Mouse (Mus musculus) C2C12 (cell line): ENCODE results near the gene Chd3. TPM values are rescaled to one million over a fixed set of nuclear protein-coding genes. Genes with fewer than 3 reads are reported as not detected.

Source experiments
- H3K27me3 ChIP-seq: one replicate; pipeline ENCODE4 v1.6.1; 2011; ENCODE audit not compliant: control insufficient read depth, insufficient read depth, insufficient read length
- H3K36me3 ChIP-seq: one replicate; pipeline ENCODE4 v1.6.1; 2011; ENCODE audit not compliant: control insufficient read depth, insufficient read depth
- H3K4me3 ChIP-seq: one replicate; pipeline ENCODE4 v1.5.1; 2011; ENCODE audit warnings: mild to moderate bottlenecking, control low read depth; ENCODE audit not compliant: poor library complexity, insufficient read depth, severe bottlenecking
- H3K79me2 ChIP-seq: one replicate; pipeline ENCODE4 v1.6.1; 2011; ENCODE audit not compliant: control insufficient read depth, insufficient read depth
- H3K79me3 ChIP-seq: one replicate; pipeline ENCODE4 v1.6.1; 2011; ENCODE audit warnings: low read depth, control low read depth
- H3ac ChIP-seq: one replicate; pipeline ENCODE3; 2011; ENCODE audit warnings: low read depth; ENCODE audit not compliant: control insufficient read depth, insufficient read length
- CEBPB ChIP-seq: IDR thresholded peaks from one replicate; pipeline ENCODE4 v1.6.1; 2011; ENCODE audit warnings: low read depth, mild to moderate bottlenecking, control low read depth, moderate library complexity
- CTCF ChIP-seq: IDR thresholded peaks from one replicate; pipeline ENCODE4 v1.5.1; 2011; ENCODE audit not compliant: control insufficient read depth, insufficient read depth, insufficient read length
- FOSL1 ChIP-seq: IDR thresholded peaks from one replicate; pipeline ENCODE4 v1.8.0; 2011; ENCODE audit warnings: mild to moderate bottlenecking, low read length; ENCODE audit not compliant: poor library complexity, insufficient read depth, severe bottlenecking
- MAX ChIP-seq: IDR thresholded peaks from one replicate; pipeline ENCODE4 v1.6.1; 2011; ENCODE audit warnings: mild to moderate bottlenecking, control low read depth
- MYOD1 ChIP-seq: IDR thresholded peaks from one replicate; pipeline ENCODE4 v1.6.1; 2011; ENCODE audit warnings: low read depth; ENCODE audit not compliant: control insufficient read depth, insufficient read length
- MYOG ChIP-seq: IDR thresholded peaks from one replicate; pipeline ENCODE4 v1.6.1; 2011; ENCODE audit not compliant: control insufficient read depth, insufficient read length; ENCODE audit errors: extremely low read depth
- USF1 ChIP-seq: IDR thresholded peaks from one replicate; pipeline ENCODE4 v1.6.1; 2011; ENCODE audit warnings: low read depth, mild to moderate bottlenecking, control low read depth, moderate library complexity
- polyA plus RNA-seq: library from polyadenylated mRNA; unstranded; fragments of >200 nt; fragmentation: generic; extraction: Trizol; gene quantifications from one replicate; pipeline ENCODE4 v1.2.1, GENCODE M21; 2012; ENCODE audit warnings: missing spikeins

Gene Chd3
- polyA plus RNA-seq, 1 experiment, result 100 TPM

DNA sequence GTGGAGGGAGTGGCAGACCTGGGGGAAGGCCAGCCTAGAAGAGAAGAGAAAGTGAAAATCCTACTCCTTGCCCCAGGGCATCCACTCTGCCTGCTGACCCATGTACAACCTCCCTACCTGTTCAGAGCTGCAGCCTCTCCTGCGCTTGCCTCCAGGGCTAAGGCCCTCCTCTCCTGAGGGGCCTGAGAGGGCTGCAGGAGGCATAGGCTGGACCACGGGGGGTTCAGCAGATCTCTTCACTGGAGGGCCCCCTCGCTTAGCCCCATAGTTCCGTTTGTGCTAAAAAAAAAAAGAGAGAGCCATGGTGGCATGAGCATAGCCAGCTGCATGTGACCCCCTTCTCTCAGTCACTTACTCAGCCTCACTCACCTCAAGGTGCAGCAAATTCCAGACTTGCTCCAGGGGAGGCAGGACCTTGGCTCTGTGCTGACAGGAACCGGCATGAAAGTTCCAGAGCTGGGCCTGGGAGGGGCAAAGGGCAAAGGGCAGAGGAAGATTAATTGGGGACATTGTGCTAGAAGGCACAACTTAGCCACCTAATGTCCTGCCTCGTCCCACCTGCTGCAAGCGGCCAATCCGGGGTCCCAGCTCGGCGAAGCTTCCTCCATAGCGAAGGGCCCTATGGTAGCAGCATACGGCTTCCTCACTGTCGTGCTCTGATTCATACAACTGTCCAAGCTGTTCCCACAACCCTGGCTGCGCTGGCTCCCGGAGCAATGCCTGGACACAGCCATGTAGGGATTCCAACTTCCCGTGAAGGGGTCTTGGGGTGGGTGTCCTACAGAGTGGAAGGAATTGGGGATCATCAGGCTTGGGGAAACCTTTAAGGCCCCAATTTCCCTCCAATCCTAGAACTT, 37.9 kb upstream of the Chd3 start:
- Histone ChIP-seq H3ac (no peak overlapping the region), H3K79me2 (peaks cover 73% of the 10 kb centered on the region), H3K36me3 (peaks cover 52% of the 10 kb centered on the region), H3K4me3 (no peak overlapping the region), H3K27me3 (no peaks in the 10 kb centered on the region), H3K79me3 (peaks cover 31% of the 10 kb centered on the region)
- no peak for TF ChIP-seq MAX
- TF ChIP-seq CTCF, result no peak
- no peak for TF ChIP-seq MYOG
- no peak for TF ChIP-seq USF1
- no peak for TF ChIP-seq CEBPB
- no peak for TF ChIP-seq MYOD1
- TF ChIP-seq FOSL1, result no peak

- no peak overlapping the region for H3ac ChIP-seq
- no peak for TF ChIP-seq USF1
- no peak for TF ChIP-seq MYOG
- no peak for TF ChIP-seq CTCF
- TF ChIP-seq CEBPB, result no peak
- no peak for TF ChIP-seq MAX
- no peak for TF ChIP-seq FOSL1
- no peak for TF ChIP-seq MYOD1
Observed at GRCm38 (mm10) chr11:69406282-69406681, 37.1 kb upstream of the Chd3 start.

DNA sequence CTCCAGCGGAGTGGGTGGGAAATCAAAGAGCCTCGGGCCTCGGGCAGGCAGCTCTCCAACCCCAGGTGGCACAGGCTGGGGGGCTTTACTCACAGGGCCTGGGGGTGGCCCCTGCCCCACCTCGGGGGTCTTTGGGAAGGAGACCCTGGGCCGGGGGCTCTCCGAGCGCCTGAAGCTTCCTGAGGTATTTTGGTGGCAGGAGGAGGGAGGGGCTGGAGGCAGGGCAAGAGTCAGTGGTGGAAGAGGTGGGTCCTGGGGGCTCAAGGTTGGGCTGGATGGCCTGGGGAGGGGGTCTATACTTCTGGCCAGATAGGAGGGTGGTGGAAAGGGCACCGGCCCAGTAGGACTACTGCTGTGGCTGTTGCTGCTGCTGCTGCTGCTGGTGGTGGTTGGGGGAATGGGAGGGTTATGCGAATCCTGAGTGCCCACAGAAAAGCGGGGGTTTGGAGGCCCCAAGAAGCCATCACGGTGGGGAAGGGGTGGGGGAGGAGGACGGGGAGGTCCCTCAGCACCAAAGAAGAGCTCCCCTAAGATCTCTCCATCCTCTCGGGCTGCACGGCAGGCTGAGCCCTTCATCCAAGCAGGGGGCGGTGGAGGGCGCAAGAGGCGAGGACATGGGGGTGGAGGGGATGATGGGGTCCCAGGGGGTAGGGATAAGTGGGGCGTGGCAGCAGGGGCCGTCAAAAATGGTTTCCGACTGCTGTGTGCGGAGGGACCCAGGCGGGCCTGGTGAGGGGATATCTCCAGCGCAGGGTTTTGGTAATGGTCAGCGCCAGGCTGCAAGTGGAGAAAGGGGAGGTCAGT, 36.4 kb upstream of the Chd3 start:
- H3K79me2 ChIP-seq, result peaks cover 58% of the 10 kb centered on the region
- H3K36me3 ChIP-seq, result peaks cover 62% of the 10 kb centered on the region
- no peak for TF ChIP-seq CEBPB
- no peak for TF ChIP-seq FOSL1
- no peak for TF ChIP-seq MYOD1
- no peak for TF ChIP-seq USF1
- peaks cover 29% of the 10 kb centered on the region for H3K79me3 ChIP-seq
- H3K4me3 ChIP-seq, result no peak overlapping the region
- H3K27me3 ChIP-seq, result no peaks in the 10 kb centered on the region
- H3ac ChIP-seq, result no peak overlapping the region

More at GRCm38 (mm10) chr11:69406282-69406681, 37.1 kb upstream of the Chd3 start:
- no peak overlapping the region for H3K4me3 ChIP-seq
- H3K79me3 ChIP-seq, result peaks cover 30% of the 10 kb centered on the region
- H3K79me2 ChIP-seq, result peaks cover 65% of the 10 kb centered on the region
- peaks cover 56% of the 10 kb centered on the region for H3K36me3 ChIP-seq
- H3K27me3 ChIP-seq, result no peaks in the 10 kb centered on the region

- peaks cover 71% of the 10 kb centered on the region for H3K36me3 ChIP-seq
- TF ChIP-seq MYOD1, result no peak
- no peak for TF ChIP-seq MAX
- TF ChIP-seq CEBPB, result no peak
- no peak for TF ChIP-seq CTCF
- TF ChIP-seq MYOG, result no peak
- TF ChIP-seq USF1, result no peak
- no peak for TF ChIP-seq FOSL1
- peaks cover 50% of the 10 kb centered on the region for H3K79me2 ChIP-seq
- H3ac ChIP-seq, result no peak overlapping the region
- no peaks in the 10 kb centered on the region for H3K27me3 ChIP-seq
- peaks cover 22% of the 10 kb centered on the region for H3K79me3 ChIP-seq
- H3K4me3 ChIP-seq, result no peak overlapping the region
Observed at GRCm38 (mm10) chr11:69404595-69405396, 35.6 kb upstream of the Chd3 start.

- H3K4me3 ChIP-seq, result no peak overlapping the region
- no peaks in the 10 kb centered on the region for H3K27me3 ChIP-seq
- peaks cover 17% of the 10 kb centered on the region for H3K79me3 ChIP-seq
- H3K79me2 ChIP-seq, result peaks cover 42% of the 10 kb centered on the region
- TF ChIP-seq FOSL1, result no peak
- TF ChIP-seq MYOG, result no peak
- TF ChIP-seq MYOD1, result no peak
- TF ChIP-seq MAX, result no peak
- TF ChIP-seq CEBPB, result no peak
- TF ChIP-seq CTCF, result no peak
- TF ChIP-seq USF1, result no peak
- H3K36me3 ChIP-seq, result peaks cover 72% of the 10 kb centered on the region
- H3ac ChIP-seq, result no peak overlapping the region
Observed at GRCm38 (mm10) chr11:69403691-69404594, 34.7 kb upstream of the Chd3 start.
